Comparison of ENCODE assay signal across 9 mouse cellular contexts in genomic region chr5:140790392-140790791, GRCm38 (mm10). TPM values are rescaled to one million over a fixed set of nuclear protein-coding genes. Genes with fewer than 3 reads are reported as not detected.
A peak's percentile ranks its signal among the peaks of the same experiment; 100 is the strongest.
DNase-seq lines count a peak whose midpoint lies in the region; ATAC-seq lines count a peak whose summit lies in the region.
"Had no signal": no experiment of that assay in that cellular context is flagged by ENCODE, and none has a peak within 500 bp of the region (broad histone marks: within the 10 kb centered on the region; RNA-seq: fewer than 3 reads in every experiment).

No protein-coding gene starts in this region.

- peak overlapping the region; percentile 76; the same call in 1 of the 2 replicates for H3K27ac ChIP-seq in heart, embryonic 10.5 days
- peak overlapping the region; percentile 80 for H3K27ac ChIP-seq in forebrain, embryonic 14.5 days (ENCODE audit: low read depth, low read length)
- H3K27ac ChIP-seq in liver, embryonic 13.5 days = peak overlapping the region; percentile 80

- WGBS in heart, embryonic 10.5 days = 63% methylated on average over 2 of the region's 2 CpGs
- 39% methylated on average over 2 of the region's 2 CpGs for WGBS in forebrain, embryonic 14.5 days
- WGBS in liver, embryonic 13.5 days (ENCODE audit: insufficient replicate concordance) = 44% methylated on average over 2 of the region's 2 CpGs

- H3K4me1 ChIP-seq in heart, embryonic 10.5 days = peaks cover 75% of the 10 kb centered on the region
- peaks cover 37% of the 10 kb centered on the region for H3K4me1 ChIP-seq in forebrain, embryonic 14.5 days (ENCODE audit: control insufficient read depth, insufficient read depth, low read length)
- peaks cover 81% of the 10 kb centered on the region for H3K4me1 ChIP-seq in liver, embryonic 13.5 days (replicated peaks)

- H3K9me3 ChIP-seq in heart, embryonic 10.5 days = no peaks in the 10 kb centered on the region
- H3K9me3 ChIP-seq in forebrain, embryonic 14.5 days (replicated peaks; ENCODE audit: control insufficient read depth, low read length) = no peaks in the 10 kb centered on the region
- H3K9me3 ChIP-seq in liver, embryonic 13.5 days (replicated peaks) = no peaks in the 10 kb centered on the region

- 0 out of 2 replicates have a peak overlapping the region, but pooled peaks have one; percentile 9 for H3K4me2 ChIP-seq in forebrain, embryonic 14.5 days (ENCODE audit: low read length)
- no peak overlapping the region for H3K4me2 ChIP-seq in liver, embryonic 13.5 days

- no peak overlapping the region for H3K4me3 ChIP-seq in heart, embryonic 10.5 days
- H3K4me3 ChIP-seq in forebrain, embryonic 14.5 days (ENCODE audit: low read depth, low read length) = no peak overlapping the region
- no peak overlapping the region for H3K4me3 ChIP-seq in liver, embryonic 13.5 days (replicated peaks)
- H3K4me3 ChIP-seq: erythroblast, embryonic 14.5 days had no signal

- no peaks in the 10 kb centered on the region for H3K27me3 ChIP-seq in heart, embryonic 10.5 days (ENCODE audit: insufficient read depth, poor library complexity, severe bottlenecking)
- H3K27me3 ChIP-seq in forebrain, embryonic 14.5 days (replicated peaks; ENCODE audit: control insufficient read depth, insufficient read depth, low read length) = no peaks in the 10 kb centered on the region
- H3K27me3 ChIP-seq in liver, embryonic 13.5 days = no peaks in the 10 kb centered on the region

- DNase-seq in heart, embryonic 10.5 days (ENCODE audit: low spot score) = no peak
- no peak for DNase-seq in heart, postnatal 4 days
- peak; percentile 66 for DNase-seq in 416B (ENCODE audit: low read depth)
- peak; percentile 28 for DNase-seq in forebrain, embryonic 14.5 days (ENCODE audit: low spot score)
- DNase-seq in liver, embryonic 13.5 days = no peak
- no peak for DNase-seq in thymus, postnatal 14 days
- DNase-seq in retina, embryonic 14.5 days (ENCODE audit: low spot score) = no peak

- no peak overlapping the region for H3K9ac ChIP-seq in forebrain, embryonic 14.5 days (ENCODE audit: low read length)
- no peak overlapping the region for H3K9ac ChIP-seq in liver, embryonic 13.5 days

- peaks cover 2% of the 10 kb centered on the region for H3K36me3 ChIP-seq in heart, embryonic 10.5 days
- H3K36me3 ChIP-seq in forebrain, embryonic 14.5 days (ENCODE audit: control insufficient read depth, insufficient read depth, low read length) = peaks cover 4% of the 10 kb centered on the region; the same call in 1 of the 2 replicates
- peaks cover 2% of the 10 kb centered on the region; the same call in 1 of the 2 replicates for H3K36me3 ChIP-seq in liver, embryonic 13.5 days

- ATAC-seq in forebrain, embryonic 14.5 days = no peak
- no peak for ATAC-seq in liver, embryonic 13.5 days (ENCODE audit: low read depth)
- no peak for ATAC-seq in erythroid progenitor cell, adult 5-6 weeks (replicated peaks; ENCODE audit: low FRiP score, poor library complexity, severe bottlenecking)

RNA-seq across cellular contexts. Expression of gene Gna12, which starts 39.8 kb away (rescaled TPM):
- polyA plus RNA-seq in heart, embryonic 10.5 days (2016; fragmentation: Nextera tagmentation; extraction: Ambion mirVana) = 12.5 and 17.6 TPM in 2 replicates
- 10 to 100 TPM; 85.9 to 86.8 TPM for total RNA-seq in heart, postnatal 4 days (2021)
- polyA plus RNA-seq in forebrain, embryonic 14.5 days (2014; fragmentation: Nextera tagmentation; extraction: Ambion mirVana) = 17.4 and 19.9 TPM in 2 replicates
- 5.3 and 7.0 TPM in 2 replicates for polyA plus RNA-seq in liver, embryonic 13.5 days (2015; fragmentation: Nextera tagmentation; extraction: Ambion mirVana)
- total RNA-seq in erythroid progenitor cell, adult 5-6 weeks (2015; ENCODE audit: low replicate concordance) = 10.9 and 19.8 TPM in 2 replicates
- total RNA-seq in erythroid progenitor cell, adult 5-6 weeks (2017; ENCODE audit: low replicate concordance) = 11.9 and 12.6 TPM in 2 replicates

Comparison
In these comparisons a context has a peak if more than half of its experiments do, and no peak if none do; other contexts are left out.
1. DNase-seq: peak in 416B (single experiment) and forebrain, embryonic 14.5 days (single experiment); none in heart, embryonic 10.5 days (single experiment), heart, postnatal 4 days (single experiment), liver, embryonic 13.5 days (single experiment), thymus, postnatal 14 days (single experiment) and retina, embryonic 14.5 days (single experiment).
2. Peak in every context shown above with its lines, with median percentiles within 50 percentile points of each other: H3K27ac ChIP-seq.